Mouse (Mus musculus): ENCODE measurements at regions not wholly inside any gene's neighbourhood (a gene's known extent, or its start where the extent isn't known, plus 50 kb on each side); places are given as distances from the start of the nearest gene placed in this dataset.

DNA sequence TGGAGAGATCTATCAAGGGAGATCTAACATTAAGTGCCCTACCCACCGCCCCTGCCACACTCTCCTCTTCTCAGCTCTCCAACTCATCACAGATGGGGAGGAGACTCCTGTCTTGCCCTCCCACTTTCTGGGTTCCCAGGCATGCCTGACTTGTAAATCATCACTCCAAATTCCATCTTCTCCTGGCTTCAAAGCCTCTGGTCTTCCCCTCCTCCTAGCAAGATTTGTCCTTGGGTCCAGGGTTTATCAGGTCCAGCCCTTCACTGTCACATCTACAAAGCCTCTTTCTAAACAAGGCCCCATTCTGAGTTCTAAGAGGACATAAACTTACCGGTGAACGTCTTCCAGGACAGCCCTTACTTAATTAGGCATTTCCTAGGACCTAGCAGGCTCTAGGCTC lies 73.3 kb upstream of the Col5a1 start:
- WGBS: 62% methylated on average over 3 of the region's 3 CpGs
- Histone ChIP-seq H3K4me2 (ENCODE audit: low read length) (no peak overlapping the region), H3K36me3 (ENCODE audit: control insufficient read depth, insufficient read depth) (no peaks in the 10 kb centered on the region), H3K27ac (ENCODE audit: low read length) (no peak overlapping the region), H3K9ac (replicated peaks; ENCODE audit: low read depth, low read length) (no peak overlapping the region), H3K9me3 (ENCODE audit: control insufficient read depth, low read length) (no peaks in the 10 kb centered on the region), H3K4me1 (replicated peaks; ENCODE audit: control insufficient read depth, insufficient read depth, low read length) (peaks cover 8% of the 10 kb centered on the region; the same call in 1 of the 2 replicates), H3K4me3 (replicated peaks; ENCODE audit: low read length) (no peak overlapping the region), H3K27me3 (replicated peaks; ENCODE audit: control insufficient read depth, insufficient read depth, low read length) (no peaks in the 10 kb centered on the region)
- no peak for ATAC-seq

DNA sequence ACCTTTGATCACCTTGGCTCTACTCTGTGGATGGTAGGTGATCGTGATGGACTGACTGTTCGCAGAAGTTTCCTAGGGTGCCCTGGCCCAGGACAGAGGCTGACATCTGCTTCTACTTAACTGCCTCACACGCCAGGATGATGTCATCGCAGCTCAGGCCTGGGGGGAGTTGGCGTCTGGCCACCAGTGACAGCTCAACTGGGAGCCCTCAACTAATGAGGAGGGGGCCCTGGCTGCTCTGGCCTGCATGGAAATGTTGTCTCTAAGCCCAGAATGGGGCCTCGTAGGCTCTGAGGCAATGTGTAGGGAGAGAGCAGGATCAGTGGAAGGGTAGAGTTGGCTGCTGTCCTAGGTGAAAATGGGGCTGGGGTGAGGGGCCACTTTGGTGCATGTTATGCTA lies 72.9 kb upstream of the Col5a1 start:
- Histone ChIP-seq H3K36me3 (ENCODE audit: control insufficient read depth, insufficient read depth) (no peaks in the 10 kb centered on the region), H3K4me2 (ENCODE audit: low read length) (no peak overlapping the region)

DNA sequence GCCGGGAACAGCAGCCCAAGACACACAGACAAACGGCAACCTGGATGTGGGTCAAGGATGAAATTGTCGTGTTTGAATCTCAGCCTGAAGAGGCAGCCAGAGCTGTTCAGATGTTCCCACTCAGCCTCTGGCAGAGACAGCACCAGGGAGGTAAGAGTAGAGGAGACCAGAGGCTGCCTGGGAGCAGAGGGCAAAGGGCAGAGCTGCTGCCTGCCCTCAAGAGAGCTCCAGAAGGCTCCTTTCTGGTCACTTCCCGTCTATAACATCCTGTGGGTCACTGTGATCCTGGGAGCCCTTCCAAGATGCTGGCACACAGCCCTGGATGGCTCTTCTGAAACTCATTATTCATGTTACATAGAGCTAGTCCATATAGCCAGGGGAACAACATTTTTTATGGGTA lies 67.6 kb upstream of the Col5a1 start:
- Histone ChIP-seq H3K27me3 (replicated peaks; ENCODE audit: control insufficient read depth, insufficient read depth, low read length) (no peaks in the 10 kb centered on the region), H3K4me3 (replicated peaks; ENCODE audit: low read length) (no peak overlapping the region), H3K36me3 (ENCODE audit: control insufficient read depth, insufficient read depth) (no peaks in the 10 kb centered on the region), H3K27ac (ENCODE audit: low read length) (no peak overlapping the region), H3K4me1 (replicated peaks; ENCODE audit: control insufficient read depth, insufficient read depth, low read length) (peaks cover 12% of the 10 kb centered on the region), H3K4me2 (ENCODE audit: low read length) (no peak overlapping the region), H3K9me3 (ENCODE audit: control insufficient read depth, low read length) (no peaks in the 10 kb centered on the region), H3K9ac (replicated peaks; ENCODE audit: low read depth, low read length) (no peak overlapping the region)
- ATAC-seq: no peak
- WGBS: 36% methylated on average over 4 of the region's 4 CpGs

More for the DNA sequence above, 72.9 kb upstream of the Col5a1 start:
- 33% methylated on average over 6 of the region's 6 CpGs for WGBS
- no peak overlapping the region for H3K9ac ChIP-seq (replicated peaks; ENCODE audit: low read depth, low read length)
- 0 out of 2 replicates have a peak, but pooled peaks have one; percentile 28 for ATAC-seq
- H3K9me3 ChIP-seq (ENCODE audit: control insufficient read depth, low read length): no peaks in the 10 kb centered on the region
- no peaks in the 10 kb centered on the region for H3K27me3 ChIP-seq (replicated peaks; ENCODE audit: control insufficient read depth, insufficient read depth, low read length)
- H3K4me1 ChIP-seq (replicated peaks; ENCODE audit: control insufficient read depth, insufficient read depth, low read length): peaks cover 8% of the 10 kb centered on the region
- H3K27ac ChIP-seq (ENCODE audit: low read length): no peak overlapping the region
- no peak overlapping the region for H3K4me3 ChIP-seq (replicated peaks; ENCODE audit: low read length)

DNA sequence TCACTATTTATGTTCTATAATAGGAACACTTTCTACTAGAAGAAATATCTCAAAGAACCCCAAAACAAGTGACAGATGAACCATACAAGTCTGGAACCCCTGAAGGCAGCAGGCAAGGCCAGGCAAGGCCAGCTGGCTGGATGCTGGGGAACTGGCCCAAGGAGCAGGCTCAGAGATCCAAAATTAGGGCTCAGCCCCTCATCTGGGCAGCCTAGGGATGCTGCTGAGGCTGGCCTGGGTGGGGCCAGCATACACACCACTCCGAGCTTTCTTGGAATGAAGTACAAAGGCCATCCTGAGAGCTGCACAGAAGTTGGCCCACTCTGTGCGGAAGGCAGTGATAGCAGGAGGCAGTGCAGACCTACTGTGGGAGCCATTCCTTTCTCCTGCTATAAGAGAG lies 59.4 kb upstream of the Col5a1 start:
- no peak for ATAC-seq

DNA sequence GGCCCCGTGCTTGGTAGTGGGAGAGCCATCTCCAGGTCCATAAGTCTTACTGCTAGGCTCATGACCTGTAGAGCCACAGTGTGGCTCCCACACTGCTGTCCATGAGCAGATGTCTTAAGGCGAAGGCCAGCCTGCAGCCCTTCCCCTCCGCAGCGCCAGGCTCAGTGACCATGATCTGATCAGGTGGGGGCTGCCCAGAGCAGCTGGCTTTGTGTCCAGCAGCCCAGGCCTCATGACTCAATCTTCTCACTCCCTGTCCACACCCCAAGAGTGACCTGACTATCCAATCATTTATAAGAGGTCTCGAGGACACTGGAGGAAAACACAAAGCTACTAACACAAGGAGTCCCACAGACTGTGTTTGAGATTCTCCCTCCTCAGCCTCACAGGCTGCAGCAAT lies 58.6 kb upstream of the Col5a1 start:
- no peak for ATAC-seq
- Histone ChIP-seq H3K36me3 (ENCODE audit: control insufficient read depth, insufficient read depth) (no peaks in the 10 kb centered on the region), H3K9me3 (ENCODE audit: control insufficient read depth, low read length) (no peaks in the 10 kb centered on the region), H3K27ac (ENCODE audit: low read length) (no peak overlapping the region), H3K4me1 (replicated peaks; ENCODE audit: control insufficient read depth, insufficient read depth, low read length) (no peaks in the 10 kb centered on the region), H3K4me2 (ENCODE audit: low read length) (no peak overlapping the region), H3K27me3 (replicated peaks; ENCODE audit: control insufficient read depth, insufficient read depth, low read length) (no peaks in the 10 kb centered on the region), H3K4me3 (replicated peaks; ENCODE audit: low read length) (no peak overlapping the region), H3K9ac (replicated peaks; ENCODE audit: low read depth, low read length) (no peak overlapping the region)
- 90% methylated on average over 5 of the region's 5 CpGs for WGBS

More for the DNA sequence above, 59.4 kb upstream of the Col5a1 start:
- no peaks in the 10 kb centered on the region for H3K27me3 ChIP-seq (replicated peaks; ENCODE audit: control insufficient read depth, insufficient read depth, low read length)
- H3K4me1 ChIP-seq (replicated peaks; ENCODE audit: control insufficient read depth, insufficient read depth, low read length): no peaks in the 10 kb centered on the region
- WGBS: 87% methylated on average over 2 of the region's 2 CpGs
- no peak overlapping the region for H3K4me3 ChIP-seq (replicated peaks; ENCODE audit: low read length)
- H3K36me3 ChIP-seq (ENCODE audit: control insufficient read depth, insufficient read depth): no peaks in the 10 kb centered on the region
- no peak overlapping the region for H3K4me2 ChIP-seq (ENCODE audit: low read length)
- no peak overlapping the region for H3K27ac ChIP-seq (ENCODE audit: low read length)
- no peaks in the 10 kb centered on the region for H3K9me3 ChIP-seq (ENCODE audit: control insufficient read depth, low read length)
- no peak overlapping the region for H3K9ac ChIP-seq (replicated peaks; ENCODE audit: low read depth, low read length)

DNA sequence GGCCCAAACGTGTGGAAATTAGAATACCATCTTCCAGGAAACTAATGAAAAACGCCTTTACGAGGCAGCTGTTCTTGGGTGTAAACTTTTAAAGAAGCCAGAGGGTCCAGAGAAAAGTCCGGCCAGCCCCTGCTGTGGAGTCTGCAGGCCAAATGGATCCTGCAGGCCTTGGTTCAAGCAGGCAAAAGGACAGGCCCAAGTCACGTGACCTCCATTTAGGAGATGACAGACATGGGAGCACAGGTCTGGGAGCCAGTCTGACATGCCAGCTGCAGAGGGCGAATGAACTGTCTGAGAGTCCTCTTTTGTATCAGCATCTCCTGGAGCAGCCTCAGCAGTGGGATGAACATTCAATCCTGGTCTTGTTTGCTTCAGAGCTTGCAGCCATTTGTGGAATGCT lies 58.0 kb upstream of the Col5a1 start:
- no peak overlapping the region for H3K9ac ChIP-seq (replicated peaks; ENCODE audit: low read depth, low read length)
- ATAC-seq: no peak
- WGBS: 84% methylated on average over 6 of the region's 6 CpGs
- H3K4me2 ChIP-seq (ENCODE audit: low read length): no peak overlapping the region
- no peaks in the 10 kb centered on the region for H3K4me1 ChIP-seq (replicated peaks; ENCODE audit: control insufficient read depth, insufficient read depth, low read length)
- no peaks in the 10 kb centered on the region for H3K27me3 ChIP-seq (replicated peaks; ENCODE audit: control insufficient read depth, insufficient read depth, low read length)
- no peak overlapping the region for H3K27ac ChIP-seq (ENCODE audit: low read length)
- no peaks in the 10 kb centered on the region for H3K9me3 ChIP-seq (ENCODE audit: control insufficient read depth, low read length)
- no peak overlapping the region for H3K4me3 ChIP-seq (replicated peaks; ENCODE audit: low read length)
- H3K36me3 ChIP-seq (ENCODE audit: control insufficient read depth, insufficient read depth): no peaks in the 10 kb centered on the region

DNA sequence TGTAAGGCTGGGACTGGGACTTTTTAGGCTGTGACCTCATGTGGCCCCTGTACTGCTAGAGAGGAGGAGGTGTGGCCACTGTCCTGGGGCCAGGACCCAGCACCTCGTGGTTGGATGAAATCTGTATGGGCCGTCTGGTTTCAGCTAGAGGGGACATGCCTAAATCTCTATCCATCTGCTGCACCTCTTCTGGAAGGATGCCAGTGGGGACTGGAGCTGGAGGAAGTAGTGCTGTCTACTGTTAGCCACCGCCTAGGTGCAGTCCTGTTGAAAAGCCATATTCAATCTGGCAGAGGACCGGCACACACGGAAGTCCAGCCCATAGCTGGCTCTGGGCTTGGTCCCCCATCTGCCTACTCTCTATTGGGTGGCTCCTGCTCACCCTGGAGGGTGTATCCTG lies 56.7 kb upstream of the Col5a1 start:
- ATAC-seq: no peak
- H3K4me2 ChIP-seq (ENCODE audit: low read length): no peak overlapping the region
- WGBS: 71% methylated on average over 5 of the region's 5 CpGs
- H3K9me3 ChIP-seq (ENCODE audit: control insufficient read depth, low read length): no peaks in the 10 kb centered on the region
- H3K27me3 ChIP-seq (replicated peaks; ENCODE audit: control insufficient read depth, insufficient read depth, low read length): no peaks in the 10 kb centered on the region
- H3K4me1 ChIP-seq (replicated peaks; ENCODE audit: control insufficient read depth, insufficient read depth, low read length): peaks cover 5% of the 10 kb centered on the region
- H3K27ac ChIP-seq (ENCODE audit: low read length): no peak overlapping the region
- H3K4me3 ChIP-seq (replicated peaks; ENCODE audit: low read length): no peak overlapping the region
- no peak overlapping the region for H3K9ac ChIP-seq (replicated peaks; ENCODE audit: low read depth, low read length)
- H3K36me3 ChIP-seq (ENCODE audit: control insufficient read depth, insufficient read depth): no peaks in the 10 kb centered on the region

DNA sequence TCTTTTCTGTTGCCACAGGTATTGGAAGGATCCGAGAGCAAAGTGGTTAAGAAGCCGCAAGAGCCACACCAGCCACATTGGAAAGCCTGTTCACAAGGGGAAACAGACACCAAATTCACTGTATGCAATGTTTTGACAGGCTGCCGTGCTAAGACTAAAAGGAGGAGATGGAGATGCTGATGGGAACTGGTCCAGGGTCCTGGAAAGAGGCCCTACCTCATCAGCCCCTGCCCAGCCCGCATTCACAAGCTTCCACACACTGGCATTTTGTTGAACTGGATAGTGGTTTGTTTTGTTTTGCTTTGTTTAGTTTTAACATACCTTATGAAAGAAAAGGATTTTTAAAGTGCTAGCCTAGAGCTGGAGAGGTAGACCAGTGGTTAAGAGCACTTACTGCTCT lies 51.3 kb upstream of the Col5a1 start:
- Histone ChIP-seq H3K9me3 (ENCODE audit: control insufficient read depth, low read length) (no peaks in the 10 kb centered on the region), H3K27me3 (replicated peaks; ENCODE audit: control insufficient read depth, insufficient read depth, low read length) (no peaks in the 10 kb centered on the region), H3K4me2 (ENCODE audit: low read length) (no peak overlapping the region), H3K36me3 (ENCODE audit: control insufficient read depth, insufficient read depth) (no peaks in the 10 kb centered on the region), H3K9ac (replicated peaks; ENCODE audit: low read depth, low read length) (no peak overlapping the region), H3K27ac (ENCODE audit: low read length) (no peak overlapping the region), H3K4me1 (replicated peaks; ENCODE audit: control insufficient read depth, insufficient read depth, low read length) (peaks cover 20% of the 10 kb centered on the region), H3K4me3 (replicated peaks; ENCODE audit: low read length) (no peak overlapping the region)
- 49% methylated on average over 4 of the region's 4 CpGs for WGBS
- no peak for ATAC-seq

DNA sequence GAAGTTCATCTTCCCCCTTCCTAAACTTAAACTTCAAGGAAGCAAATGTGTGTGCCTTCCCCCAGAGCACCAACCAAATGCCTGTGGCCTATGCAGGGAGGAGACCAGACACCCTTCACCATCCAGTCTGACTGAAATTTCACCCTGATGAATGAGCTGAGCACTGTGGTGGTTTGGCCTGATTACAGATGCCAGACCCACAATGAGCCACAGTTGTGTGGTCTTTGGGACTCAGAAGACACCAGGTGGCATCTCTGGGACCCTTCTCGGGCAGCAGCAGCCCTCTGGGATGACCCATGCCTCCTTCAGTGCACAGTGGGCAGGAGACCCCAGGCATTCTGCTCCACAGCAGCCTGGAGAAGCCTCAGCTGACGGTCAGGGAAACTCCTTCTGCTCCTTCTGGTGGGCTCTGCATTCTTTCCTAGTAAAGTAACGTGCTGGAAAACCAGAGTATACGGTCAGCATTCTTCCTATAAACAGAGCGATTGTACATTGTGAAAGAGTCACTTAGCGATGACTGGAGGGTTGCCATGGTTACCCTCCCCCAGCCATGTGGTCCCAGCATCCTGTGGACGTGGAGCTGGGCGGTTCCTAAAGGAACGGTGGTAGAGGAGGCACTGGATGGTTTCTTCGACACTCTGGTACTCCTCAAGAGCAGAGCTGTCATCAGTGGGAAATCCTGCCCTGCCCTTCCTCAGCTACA lies 50.3 kb upstream of the Col5a1 start:
- Histone ChIP-seq H3K36me3 (ENCODE audit: control insufficient read depth, insufficient read depth) (no peaks in the 10 kb centered on the region), H3K9ac (replicated peaks; ENCODE audit: low read depth, low read length) (no peak overlapping the region), H3K4me2 (ENCODE audit: low read length) (no peak overlapping the region), H3K9me3 (ENCODE audit: control insufficient read depth, low read length) (no peaks in the 10 kb centered on the region), H3K4me3 (replicated peaks; ENCODE audit: low read length) (no peak overlapping the region), H3K27me3 (replicated peaks; ENCODE audit: control insufficient read depth, insufficient read depth, low read length) (no peaks in the 10 kb centered on the region), H3K27ac (ENCODE audit: low read length) (no peak overlapping the region), H3K4me1 (replicated peaks; ENCODE audit: control insufficient read depth, insufficient read depth, low read length) (peaks cover 21% of the 10 kb centered on the region)
- ATAC-seq: peak; percentile 83
- WGBS: 17% methylated on average over 10 of the region's 10 CpGs
